Mouse (Mus musculus) gastrocnemius, adult 8-10 months (tissue): ENCODE data around the gene Ifna15. TPM values are rescaled to one million over a fixed set of nuclear protein-coding genes. Genes with fewer than 3 reads are reported as not detected.

Source experiments
- DNase-seq, 2 experiments: peaks; one replicate each; pipeline ENCODE4 v3.0.0; 2022; ENCODE audit warnings: low spot score in 2 of 2
- total RNA-seq, 4 experiments: library from RNA; stranded (reverse); gene quantifications; 2 replicates each; pipeline ENCODE4 v1.2.4; 2022

Ifna15 gene
- total RNA-seq, 4 experiments from 2014 or later: not detected

DNA sequence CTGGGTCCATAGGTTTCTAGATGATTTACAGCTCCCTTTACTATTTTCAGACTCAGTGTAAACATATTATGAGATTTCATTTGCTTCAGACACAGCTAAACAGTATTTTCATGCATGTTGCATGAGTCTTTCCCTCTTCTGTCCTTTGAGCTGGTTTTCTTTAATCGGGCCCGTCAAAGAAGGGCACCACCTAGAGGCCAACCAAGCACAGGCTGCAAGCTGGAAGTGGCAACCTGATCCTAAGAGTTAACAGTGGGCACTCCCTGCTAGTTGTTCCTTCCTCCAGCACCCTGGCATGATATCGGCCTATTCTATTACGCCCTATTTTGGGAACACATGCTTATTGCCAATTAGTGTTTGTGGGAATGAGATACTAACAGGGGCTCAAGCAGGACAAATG is 43.6 kb downstream of the Ifna15 start:
- peak in 1 of 2 experiments; percentile 14 for DNase-seq

DNA sequence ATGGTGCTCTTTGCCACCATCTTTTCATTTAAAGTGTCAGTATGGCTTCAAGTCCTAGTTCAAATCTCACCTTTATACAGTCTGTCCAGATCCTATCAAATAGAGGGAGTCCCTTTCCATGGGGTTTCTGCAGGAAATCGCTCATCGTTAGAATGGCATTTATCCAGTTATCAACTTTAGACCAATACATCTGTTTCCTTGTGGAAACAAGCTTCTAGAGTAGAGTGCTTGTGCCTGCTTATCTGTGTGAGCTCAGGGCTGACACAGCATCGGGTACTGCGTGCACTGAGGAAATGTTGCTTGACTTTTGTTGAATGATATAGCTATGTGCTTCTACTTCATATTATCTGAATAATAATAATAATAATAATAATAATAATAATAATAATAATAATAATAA is 44.3 kb downstream of the Ifna15 start:
- no peak for DNase-seq

Other genes starting within 250 kb of the Ifna15 start
- gene Hacd4, start 119.3 kb downstream of the Ifna15 start, total RNA-seq: 1 to 10 TPM in 1 of 4 experiments, under 1 TPM in 3; 0.24 to 1.5 (median 0.87) TPM
- gene Ifnb1, start 35.5 kb downstream of the Ifna15 start, total RNA-seq: not detected
- not detected for gene Ifna14, start 13.6 kb upstream of the Ifna15 start, total RNA-seq
- not detected for gene Ifna9, start 34.1 kb upstream of the Ifna15 start, total RNA-seq
- gene Ifna12, start 45.1 kb upstream of the Ifna15 start, total RNA-seq: not detected
- gene C87499, start 76.2 kb upstream of the Ifna15 start, total RNA-seq: not detected
- gene Ifna13, start 86.2 kb upstream of the Ifna15 start, total RNA-seq: not detected
- gene Ifna16, start 118.7 kb upstream of the Ifna15 start, total RNA-seq: not detected
- not detected for gene Ifna2, start 125.7 kb upstream of the Ifna15 start, total RNA-seq
- gene Ifnab, start 133.1 kb upstream of the Ifna15 start, total RNA-seq: not detected
- under 1 TPM in 3 of 4 experiments, not detected in 1; 0.24 to 0.51 (median 0.38) TPM for gene Gm26566, start 163.6 kb upstream of the Ifna15 start, total RNA-seq
- gene Klhl9, start 164.2 kb upstream of the Ifna15 start, total RNA-seq: 10 to 100 TPM; 54.5 to 64.5 (median 57.9) TPM
- not detected for gene Gm13271, start 196.6 kb upstream of the Ifna15 start, total RNA-seq
- not detected for gene Gm13283, start 201.9 kb upstream of the Ifna15 start, total RNA-seq
- not detected for gene Gm13290, start 215.6 kb upstream of the Ifna15 start, total RNA-seq
- gene Gm13289, start 218.7 kb upstream of the Ifna15 start, total RNA-seq: not detected
- gene Gm13272, start 221.6 kb upstream of the Ifna15 start, total RNA-seq: not detected
- gene Ifnz, start 223.9 kb upstream of the Ifna15 start, total RNA-seq: not detected
- gene Gm13276, start 227.5 kb upstream of the Ifna15 start, total RNA-seq: not detected
- not detected for gene Gm13277, start 230.4 kb upstream of the Ifna15 start, total RNA-seq
- gene Gm13278, start 233.3 kb upstream of the Ifna15 start, total RNA-seq: not detected
- gene Gm13275, start 236.2 kb upstream of the Ifna15 start, total RNA-seq: not detected
- not detected for gene Gm13279, start 239.2 kb upstream of the Ifna15 start, total RNA-seq
- gene Gm13285, start 241.4 kb upstream of the Ifna15 start, total RNA-seq: not detected
- gene Gm13287, start 245.0 kb upstream of the Ifna15 start, total RNA-seq: not detected
- not detected for gene Gm13288, start 247.3 kb upstream of the Ifna15 start, total RNA-seq